13 mouse cellular contexts compared by ENCODE assay signal in the genomic region with DNA sequence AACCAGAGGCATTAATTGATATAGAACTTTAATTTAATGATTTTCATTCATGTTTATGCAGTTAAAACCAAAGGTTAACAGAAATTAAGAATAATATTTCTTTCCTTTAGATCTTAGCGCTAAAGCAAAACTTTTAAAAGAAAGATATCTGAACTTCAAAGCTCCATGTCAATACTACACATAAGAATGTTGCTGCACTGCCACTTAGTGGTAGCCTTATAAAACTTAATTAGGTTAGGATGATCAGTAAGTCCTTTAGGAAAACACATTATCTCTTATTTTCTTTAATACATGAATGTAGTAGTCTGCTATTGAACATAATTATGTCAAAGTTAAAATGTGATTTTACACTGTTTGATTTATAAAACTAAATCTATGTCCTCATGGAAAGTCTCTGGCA.
DNase-seq lines count a peak whose midpoint lies in the region; ATAC-seq and TF ChIP-seq lines count a peak whose summit lies in the region.
"Had no signal": no experiment of that assay in that cellular context is flagged by ENCODE, and none has a peak within 500 bp of the region (broad histone marks: within the 10 kb centered on the region; RNA-seq: fewer than 3 reads in every experiment).

No protein-coding gene starts in this region.

- no peak for ATAC-seq in forebrain, embryonic 14.5 days
- no peak for ATAC-seq in forebrain, embryonic 16.5 days
- no peak for ATAC-seq in lung, embryonic 14.5 days (ENCODE audit: insufficient read depth)
- ATAC-seq in neutrophil, adult 5-6 weeks (ENCODE audit: extremely low read depth, insufficient number of reproducible peaks, low FRiP score, poor library complexity, severe bottlenecking), result 0 out of 2 replicates have a peak, but pooled peaks have one; percentile 36

- no peak for TF ChIP-seq EP300 in CH12.LX (IDR thresholded peaks at IDR 0.05; ENCODE audit: low read length)

- in situ Hi-C loops in CH12.LX (cut with MboI; ENCODE audit: low pct_ligation_motif_present, low pct_unique_long_range_greater_than_20kb, low sequenced_read_pairs), result no loop called here

- H3K79me2 ChIP-seq in CH12.LX (replicated peaks; ENCODE audit: control insufficient read depth, extremely low read depth, insufficient read depth, poor library complexity, severe bottlenecking), result no peaks in the 10 kb centered on the region

- H3K27ac ChIP-seq in forebrain, embryonic 14.5 days (ENCODE audit: low read depth, low read length), result no peak overlapping the region
- H3K27ac ChIP-seq in forebrain, embryonic 16.5 days (ENCODE audit: low read length), result no peak overlapping the region
- no peak overlapping the region for H3K27ac ChIP-seq in lung, embryonic 14.5 days (ENCODE audit: low read depth)
- no peak overlapping the region for H3K27ac ChIP-seq in CH12.LX (ENCODE audit: insufficient read depth, low read depth)
- no peak overlapping the region for H3K27ac ChIP-seq in cerebellum, adult 2 months (ENCODE audit: insufficient read depth, low read length)
- H3K27ac ChIP-seq: limb, embryonic 12.5 days; macrophage had no signal

- peak; percentile 14; the same call in 1 of the 2 replicates for TF ChIP-seq CTCF in lung, embryonic 14.5 days (IDR thresholded peaks at IDR 0.05; ENCODE audit: low read depth)
- TF ChIP-seq CTCF in CH12.LX (conservative IDR thresholded peaks at IDR 0.05 in 1 of 2, IDR thresholded peaks at IDR 0.05 in 1 of 2; ENCODE audit: low read depth in 2 of 2, low read length in 2 of 2), result peak in 1 of 2 experiments; percentile 57; a peak in 2 of 4 replicates
- TF ChIP-seq CTCF in cerebellum, adult 2 months (IDR thresholded peaks at IDR 0.05; ENCODE audit: borderline replicate concordance, insufficient read depth, low read depth, low read length), result no peak

- DNase-seq in forebrain, embryonic 14.5 days (ENCODE audit: low spot score), result peak; percentile 39
- peak; percentile 66 for DNase-seq in lung, embryonic 14.5 days
- no peak for DNase-seq in lung, postnatal 36 days
- peak; percentile 11 for DNase-seq in CH12.LX (ENCODE audit: extremely low read depth)
- DNase-seq in heart, postnatal 25 days (ENCODE audit: low spot score), result no peak
- no peak for DNase-seq in cerebellum, adult 2 months
- DNase-seq: gastrocnemius, postnatal 10 days; kidney, adult 11 months had no signal

- no peak overlapping the region for H3K9ac ChIP-seq in forebrain, embryonic 14.5 days (ENCODE audit: low read length)
- H3K9ac ChIP-seq in forebrain, embryonic 16.5 days (replicated peaks; ENCODE audit: low read depth, low read length), result no peak overlapping the region
- H3K9ac ChIP-seq in lung, embryonic 14.5 days, result no peak overlapping the region
- H3K9ac ChIP-seq in CH12.LX (ENCODE audit: insufficient read depth, low read depth), result no peak overlapping the region
- H3K9ac ChIP-seq: limb, embryonic 12.5 days had no signal

- dilution Hi-C loops in CH12.LX (cut with MboI; ENCODE audit: extremely low pct_ligation_motif_present, extremely low pct_unique_long_range_greater_than_20kb, low sequenced_read_pairs), result no loop called here

- no peak overlapping the region for H3K4me3 ChIP-seq in forebrain, embryonic 14.5 days (ENCODE audit: low read depth, low read length)
- H3K4me3 ChIP-seq in forebrain, embryonic 16.5 days (replicated peaks; ENCODE audit: low read length), result no peak overlapping the region
- H3K4me3 ChIP-seq in lung, embryonic 14.5 days (ENCODE audit: low read depth, low read length), result no peak overlapping the region
- no peak overlapping the region for H3K4me3 ChIP-seq in CH12.LX (replicated peaks in 1 of 3; ENCODE audit: low read depth in 2 of 3, low read length in 2 of 3, poor library complexity in 1 of 3)
- no peak overlapping the region for H3K4me3 ChIP-seq in cerebellum, adult 2 months (replicated peaks; ENCODE audit: insufficient read depth, low read depth, low read length)
- H3K4me3 ChIP-seq: limb, embryonic 12.5 days; myocyte had no signal

- H3K27me3 ChIP-seq in forebrain, embryonic 14.5 days (replicated peaks; ENCODE audit: control insufficient read depth, insufficient read depth, low read length), result no peaks in the 10 kb centered on the region
- H3K27me3 ChIP-seq in forebrain, embryonic 16.5 days (replicated peaks; ENCODE audit: control insufficient read depth, insufficient read depth, low read length), result no peaks in the 10 kb centered on the region
- no peaks in the 10 kb centered on the region for H3K27me3 ChIP-seq in lung, embryonic 14.5 days (ENCODE audit: insufficient read depth, low read length)
- H3K27me3 ChIP-seq in CH12.LX (replicated peaks), result no peaks in the 10 kb centered on the region
- H3K27me3 ChIP-seq in cerebellum, adult 2 months (ENCODE audit: control insufficient read depth, insufficient read depth, low read length), result no peaks in the 10 kb centered on the region
- H3K27me3 ChIP-seq: limb, embryonic 12.5 days had no signal

- no peaks in the 10 kb centered on the region for H3K9me3 ChIP-seq in forebrain, embryonic 14.5 days (replicated peaks; ENCODE audit: control insufficient read depth, low read length)
- no peaks in the 10 kb centered on the region for H3K9me3 ChIP-seq in forebrain, embryonic 16.5 days (ENCODE audit: control insufficient read depth, low read length)
- no peaks in the 10 kb centered on the region for H3K9me3 ChIP-seq in lung, embryonic 14.5 days (ENCODE audit: low read depth, low read length)
- no peaks in the 10 kb centered on the region for H3K9me3 ChIP-seq in CH12.LX (replicated peaks; ENCODE audit: low read length)
- H3K9me3 ChIP-seq: limb, embryonic 12.5 days had no signal

- peak; percentile 76 for TF ChIP-seq RAD21 in CH12.LX (IDR thresholded peaks at IDR 0.05; ENCODE audit: low read depth, low read length)

- no peak for TF ChIP-seq POLR2A in CH12.LX (IDR thresholded peaks at IDR 0.05; ENCODE audit: low read depth, low read length)
- TF ChIP-seq POLR2A in cerebellum, adult 2 months (IDR thresholded peaks at IDR 0.05; ENCODE audit: borderline replicate concordance, insufficient read depth, low read length), result no peak

- H3K4me2 ChIP-seq in forebrain, embryonic 14.5 days (ENCODE audit: low read length), result no peak overlapping the region
- H3K4me2 ChIP-seq in forebrain, embryonic 16.5 days (ENCODE audit: low read length), result no peak overlapping the region
- no peak overlapping the region for H3K4me2 ChIP-seq in lung, embryonic 14.5 days
- no peak overlapping the region for H3K4me2 ChIP-seq in CH12.LX (ENCODE audit: insufficient read depth, low read depth, poor library complexity, severe bottlenecking)
- H3K4me2 ChIP-seq: limb, embryonic 12.5 days had no signal

- no peaks in the 10 kb centered on the region for H3K4me1 ChIP-seq in forebrain, embryonic 14.5 days (ENCODE audit: control insufficient read depth, insufficient read depth, low read length)
- H3K4me1 ChIP-seq in forebrain, embryonic 16.5 days (replicated peaks; ENCODE audit: control insufficient read depth, insufficient read depth, low read length), result no peaks in the 10 kb centered on the region
- no peaks in the 10 kb centered on the region for H3K4me1 ChIP-seq in lung, embryonic 14.5 days (ENCODE audit: insufficient read depth)
- no peaks in the 10 kb centered on the region for H3K4me1 ChIP-seq in CH12.LX (ENCODE audit: control insufficient read depth in 1 of 2, insufficient read depth in 2 of 2)
- H3K4me1 ChIP-seq in cerebellum, adult 2 months (ENCODE audit: control insufficient read depth, insufficient read depth, low read length), result no peaks in the 10 kb centered on the region
- H3K4me1 ChIP-seq: limb, embryonic 12.5 days had no signal

- no peaks in the 10 kb centered on the region for H3K36me3 ChIP-seq in forebrain, embryonic 14.5 days (ENCODE audit: control insufficient read depth, insufficient read depth, low read length)
- no peaks in the 10 kb centered on the region for H3K36me3 ChIP-seq in forebrain, embryonic 16.5 days (ENCODE audit: control insufficient read depth, insufficient read depth)
- H3K36me3 ChIP-seq in lung, embryonic 14.5 days (ENCODE audit: insufficient read depth), result no peaks in the 10 kb centered on the region
- no peaks in the 10 kb centered on the region for H3K36me3 ChIP-seq in CH12.LX (replicated peaks in 1 of 2; ENCODE audit: control insufficient read depth in 1 of 2, insufficient read depth in 1 of 2, low read length in 1 of 2)
- H3K36me3 ChIP-seq: limb, embryonic 12.5 days had no signal

- WGBS in forebrain, embryonic 14.5 days, result 47% methylated on average over 1 of the region's 1 CpGs
- 52% methylated on average over 1 of the region's 1 CpGs for WGBS in forebrain, embryonic 16.5 days
- WGBS in lung, embryonic 14.5 days, result 23% methylated on average over 1 of the region's 1 CpGs
- WGBS in cerebellum, adult 2 months, result 40% methylated on average over 1 of the region's 1 CpGs

- intact Hi-C loops in heart, postnatal 25 days (cut with DNase I), result no loop called here

TF ChIP-seq in CH12.LX, 34 proteins besides CTCF, POLR2A, EP300 and RAD21:
- peak; percentile 20; the same call in 1 of the 2 replicates for TF ChIP-seq ZC3H11A (IDR thresholded peaks at IDR 0.05; ENCODE audit: low read depth, low read length)
- no peak for TF ChIP-seq MAFK (IDR thresholded peaks at IDR 0.05; ENCODE audit: insufficient replicate concordance, low read length)
- no peak for TF ChIP-seq TCF12 (IDR thresholded peaks at IDR 0.05; ENCODE audit: low read depth, low read length)
- TF ChIP-seq ZMIZ1 (IDR thresholded peaks at IDR 0.05; ENCODE audit: low read depth, low read length), result no peak
- no peak for TF ChIP-seq ETS1 (conservative IDR thresholded peaks at IDR 0.05; ENCODE audit: low read depth, low read length)
- no peak for TF ChIP-seq MYC (IDR thresholded peaks at IDR 0.05; ENCODE audit: low read depth, low read length)
- no peak for TF ChIP-seq PAX5 (IDR thresholded peaks at IDR 0.05; ENCODE audit: low read length)
- TF ChIP-seq SMC3 (IDR thresholded peaks at IDR 0.05; ENCODE audit: low read depth, low read length), result peak; percentile 55
- TF ChIP-seq ZNF384 (IDR thresholded peaks at IDR 0.05; ENCODE audit: low read depth, low read length), result no peak

Comparison
In these comparisons a context has a peak if more than half of its experiments do, and no peak if none do; other contexts are left out.
1. DNase-seq: peak in forebrain, embryonic 14.5 days (single experiment), lung, embryonic 14.5 days (single experiment) and CH12.LX (single experiment); none in lung, postnatal 36 days (single experiment), heart, postnatal 25 days (single experiment) and cerebellum, adult 2 months (0 of 2).